Mouse (Mus musculus): Measurements from ENCODE around the gene Scel.

Scel gene

DNA sequence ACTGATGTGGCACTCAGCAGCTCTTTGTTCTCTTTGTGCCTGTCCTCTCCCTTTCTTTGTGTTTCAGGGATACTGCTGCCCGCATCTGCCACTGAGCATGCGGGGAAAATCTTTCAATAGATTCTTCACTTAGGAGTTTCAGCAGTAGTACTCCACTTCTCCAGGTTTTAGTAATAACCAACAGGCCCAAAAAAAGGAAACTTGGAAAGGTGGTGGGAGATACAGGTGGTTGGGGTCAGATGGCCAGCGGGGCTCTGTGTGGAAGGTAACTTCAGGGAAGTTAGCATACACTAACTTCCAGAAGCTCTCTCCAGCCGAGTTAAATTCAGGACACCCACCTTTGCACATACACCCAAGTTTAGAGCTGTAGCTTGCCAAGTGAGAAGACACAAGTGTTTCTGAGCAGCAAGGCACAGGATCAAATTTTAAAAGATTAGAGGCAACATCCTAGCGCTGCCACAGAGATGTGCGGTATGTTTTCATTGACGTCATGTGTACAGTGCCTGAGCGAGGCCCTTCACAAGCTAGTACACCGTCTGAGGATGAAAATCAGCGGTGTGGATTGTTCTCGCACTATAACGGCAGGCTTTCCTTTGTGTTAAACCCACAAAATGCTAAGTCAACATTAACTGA lies 135.6 kb downstream of the Scel start:
- in situ Hi-C loops (cut with MboI, MseI) = loop anchor here (10.0 kb wide), 1 partner anchor 294 kb away; no protein-coding TSS in a partner anchor

DNA sequence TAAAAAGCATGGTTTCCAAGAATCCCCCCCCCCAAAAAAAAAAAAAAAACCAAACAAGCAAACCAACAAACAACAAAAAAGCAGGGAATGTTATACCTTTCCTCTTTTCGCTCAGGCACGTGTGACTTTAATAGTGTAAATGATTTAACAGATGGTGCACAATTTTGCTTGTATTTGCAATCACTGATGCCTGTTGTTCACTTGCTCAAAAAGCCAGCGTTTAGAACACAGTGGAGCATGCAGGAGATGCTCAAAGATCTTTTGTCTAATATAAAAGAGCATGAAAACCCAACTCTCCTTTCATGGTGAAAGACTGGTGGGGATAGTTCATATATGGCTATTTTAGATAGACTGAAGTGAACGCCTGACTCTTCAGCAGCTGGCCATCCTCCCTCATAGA lies 136.2 kb downstream of the Scel start:
- in situ Hi-C loops (cut with MboI, MseI) = loop anchor here (10.0 kb wide), 1 partner anchor 295 kb away; no protein-coding TSS in a partner anchor

DNA sequence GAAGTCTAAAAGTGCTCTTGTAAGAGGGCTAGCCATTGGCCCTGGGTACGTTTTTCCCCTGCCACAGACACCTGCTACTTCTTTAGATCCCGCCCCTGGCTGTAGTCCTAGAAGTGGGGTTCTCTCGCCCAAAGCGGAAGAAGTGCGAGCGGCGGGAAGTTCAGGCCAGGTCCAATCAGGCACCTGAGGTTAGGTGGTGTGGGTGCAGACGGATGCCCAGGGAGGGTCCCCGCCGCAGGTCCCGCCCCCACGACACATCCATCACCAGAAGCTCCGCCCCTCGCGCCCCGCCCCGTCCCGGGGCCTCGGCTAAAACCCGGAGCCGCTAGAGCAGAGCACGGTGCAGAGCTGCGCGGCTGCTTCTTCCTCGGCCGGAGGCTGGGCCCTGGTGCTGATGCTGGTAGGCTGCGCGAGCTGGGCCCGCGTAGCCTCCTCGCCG lies 136.8 kb downstream of the Scel start, which contains the start of gene Slain1:
TSS of gene Slain1 (plus strand) at position 333 of the 439 bp plus-strand sequence.
- in situ Hi-C loops (cut with MboI, MseI) = loop anchor here (10.0 to 25.0 kb wide), 2 partner anchors 295 to 563 kb away; partner anchors contain the start of gene Fbxl3

DNA sequence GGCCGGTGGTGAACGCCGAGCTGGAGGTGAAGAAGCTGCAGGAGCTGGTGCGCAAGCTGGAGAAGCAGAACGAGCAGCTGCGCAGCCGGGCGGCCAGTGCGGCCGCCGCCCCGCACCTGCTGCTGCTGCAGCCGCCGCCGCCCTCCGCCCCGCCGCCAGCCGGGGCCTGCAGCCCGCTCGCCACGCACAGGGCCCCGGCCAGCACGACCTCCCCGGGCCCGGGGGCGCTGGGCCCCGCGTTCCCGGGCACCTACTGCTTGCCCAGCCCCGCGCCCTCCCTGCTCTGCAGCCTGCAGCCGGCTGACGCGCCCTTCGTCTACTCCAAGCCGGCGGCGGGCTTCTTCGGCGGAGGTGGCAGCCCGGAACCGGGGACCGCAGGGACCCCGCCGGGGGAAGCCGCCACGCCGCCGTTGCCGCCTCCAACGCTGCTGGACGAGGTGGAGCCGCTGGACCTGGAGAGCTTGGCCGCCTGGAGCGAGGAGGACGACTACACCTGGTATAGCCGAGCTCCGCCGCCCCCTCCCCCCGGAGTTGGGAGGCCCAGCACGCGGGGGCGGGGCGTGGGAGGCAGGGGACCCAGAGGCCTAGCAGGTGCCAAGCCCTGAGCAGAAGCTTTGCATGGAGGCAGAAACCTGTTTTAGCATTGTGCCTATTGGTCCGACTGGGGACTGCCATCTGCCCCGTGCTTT lies 137.4 kb downstream of the Scel start:
- in situ Hi-C loops (cut with MboI, MseI) = loop anchor here (25.0 kb wide), 1 partner anchor 563 kb away; the partner anchor contains the start of gene Fbxl3

DNA sequence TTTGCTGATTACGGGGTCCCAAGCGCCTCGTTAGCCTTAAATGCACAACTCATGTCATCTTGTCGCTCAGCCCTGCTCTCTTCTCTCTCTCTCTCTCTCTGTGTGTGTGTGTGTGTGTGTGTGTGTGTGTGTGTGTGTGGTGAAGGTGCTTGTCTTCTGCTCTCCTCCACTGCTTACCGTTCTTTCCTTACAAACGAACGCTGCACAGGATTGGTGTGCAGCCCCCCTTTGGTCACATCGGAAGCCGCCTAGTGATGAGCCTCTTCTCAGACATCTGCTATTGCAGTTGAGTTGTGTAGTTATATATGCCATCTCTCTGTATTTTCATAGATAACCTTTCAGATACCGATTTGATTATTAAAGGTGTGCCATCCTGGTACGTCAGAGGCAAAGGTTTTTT lies 138.0 kb downstream of the Scel start:
- in situ Hi-C loops (cut with MboI, MseI) = loop anchor here (25.0 kb wide), 1 partner anchor 564 kb away; the partner anchor contains the start of gene Fbxl3

DNA sequence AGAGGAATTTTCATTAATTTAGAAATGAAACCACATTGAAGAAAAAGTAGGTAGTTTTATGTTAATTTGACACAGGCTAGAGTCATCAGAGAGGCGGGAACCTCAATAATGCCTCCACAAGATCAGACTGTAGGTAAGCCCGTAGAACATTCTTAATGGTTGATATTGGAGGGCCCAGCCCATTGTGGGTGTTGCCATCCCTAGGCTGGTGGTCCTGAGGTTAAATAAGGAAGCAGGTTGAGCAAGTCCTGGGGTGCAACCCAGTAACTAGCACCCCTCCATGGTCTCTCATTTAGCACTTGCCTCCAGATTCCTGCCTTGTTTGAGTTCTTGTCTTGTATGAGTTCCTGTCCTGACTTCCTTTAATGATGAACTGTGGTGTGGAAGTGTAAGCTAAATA lies 138.4 kb downstream of the Scel start:
- in situ Hi-C loops (cut with MboI, MseI) = loop anchor here (25.0 kb wide), 1 partner anchor 564 kb away; the partner anchor contains the start of gene Fbxl3

DNA sequence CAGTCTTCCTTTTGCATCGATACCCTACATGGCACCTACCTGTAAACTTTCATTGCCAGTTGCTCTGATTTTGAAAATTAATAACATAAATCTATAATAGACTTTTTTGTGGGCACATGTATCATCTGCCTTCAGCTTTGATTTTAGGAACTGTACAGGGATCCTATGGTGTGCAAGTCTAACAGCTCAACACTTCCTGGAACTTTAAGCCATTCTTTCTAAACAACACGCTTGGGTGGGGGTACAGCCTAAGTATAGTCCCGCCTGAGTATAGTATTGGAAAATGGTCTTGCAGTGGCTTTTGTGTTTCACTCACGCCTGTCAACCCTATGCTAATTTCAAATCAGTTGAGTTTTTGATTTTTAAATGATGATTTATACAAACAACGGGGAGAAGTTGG lies 139.4 kb downstream of the Scel start:
- in situ Hi-C loops (cut with MboI, MseI) = loop anchor here (25.0 kb wide), 1 partner anchor 565 kb away; the partner anchor contains the start of gene Fbxl3

DNA sequence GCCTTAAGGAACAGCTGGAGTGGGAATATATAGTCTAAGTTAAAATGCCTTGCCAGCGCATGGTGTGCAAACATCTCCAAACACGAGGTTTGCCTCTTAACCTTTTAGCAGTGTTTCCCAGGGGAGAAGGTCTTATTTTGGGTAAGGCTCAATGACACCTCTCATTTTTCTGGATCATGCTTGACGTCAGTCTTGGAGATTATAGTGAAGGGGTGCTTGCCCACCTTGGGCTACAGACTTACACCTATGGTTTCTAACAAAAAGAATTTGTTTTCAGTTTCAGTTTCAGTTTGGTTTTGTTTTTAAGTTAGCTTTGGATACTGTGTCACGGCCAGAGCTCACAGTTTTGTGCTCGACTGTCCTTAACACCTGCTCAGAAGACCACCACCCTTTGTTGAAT lies 140.7 kb downstream of the Scel start:
- in situ Hi-C loops (cut with MboI, MseI) = loop anchor here (25.0 kb wide), 1 partner anchor 566 kb away; the partner anchor contains the start of gene Fbxl3

DNA sequence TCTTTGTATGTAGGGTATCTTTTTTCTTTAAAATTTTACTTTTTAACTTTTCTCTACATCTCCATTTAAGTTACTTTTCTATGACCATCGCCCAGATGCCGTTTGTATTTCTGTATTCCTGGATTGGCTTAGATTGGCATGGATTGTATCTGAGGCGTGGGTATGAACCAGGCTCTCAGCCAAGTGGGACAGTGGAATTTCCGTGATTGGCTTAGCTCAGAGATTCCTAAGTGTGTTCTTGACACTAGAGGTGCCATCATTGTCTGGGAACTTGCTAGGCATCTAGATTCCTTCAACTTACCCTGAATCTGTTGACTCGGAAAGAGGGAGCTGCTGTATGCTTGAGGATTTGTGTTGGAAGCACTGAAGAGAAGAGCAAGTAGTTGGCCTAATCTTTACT lies 142.3 kb downstream of the Scel start:
- in situ Hi-C loops (cut with MboI, MseI) = loop anchor here (25.0 kb wide), 1 partner anchor 568 kb away; the partner anchor contains the start of gene Fbxl3

DNA sequence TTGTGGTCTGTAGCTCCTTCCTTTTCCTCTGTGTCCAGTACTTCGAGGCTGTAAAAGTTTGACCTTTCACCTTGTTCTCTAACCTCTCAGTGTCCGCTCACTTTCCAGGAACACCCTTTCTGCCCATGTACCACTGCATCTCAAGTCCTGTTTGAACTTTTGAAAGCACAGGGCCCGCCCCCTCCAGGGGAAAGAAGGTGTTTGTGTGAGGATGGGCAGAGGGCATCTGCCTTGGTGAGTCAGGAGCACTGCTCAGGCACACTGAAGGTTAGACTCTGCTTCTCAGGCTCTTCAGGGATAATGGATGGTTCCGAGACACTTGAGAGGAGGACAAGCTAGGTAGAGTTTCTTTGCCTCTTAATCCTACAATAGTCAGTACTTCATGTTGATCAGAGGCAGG lies 144.7 kb downstream of the Scel start:
- in situ Hi-C loops (cut with MboI, MseI) = loop anchor here (25.0 kb wide), 1 partner anchor 571 kb away; the partner anchor contains the start of gene Fbxl3

All from regulatory T cell (primary cell).